Mouse (Mus musculus) thymus, postnatal 10 days (tissue): ENCODE data around the gene Gpm6b.

ENCODE experiments used
- DNase-seq, 2 experiments: peaks; one replicate each; pipeline ENCODE4 v3.0.0; 2021; ENCODE audit warnings: low spot score in 2 of 2

Gpm6b gene

DNA sequence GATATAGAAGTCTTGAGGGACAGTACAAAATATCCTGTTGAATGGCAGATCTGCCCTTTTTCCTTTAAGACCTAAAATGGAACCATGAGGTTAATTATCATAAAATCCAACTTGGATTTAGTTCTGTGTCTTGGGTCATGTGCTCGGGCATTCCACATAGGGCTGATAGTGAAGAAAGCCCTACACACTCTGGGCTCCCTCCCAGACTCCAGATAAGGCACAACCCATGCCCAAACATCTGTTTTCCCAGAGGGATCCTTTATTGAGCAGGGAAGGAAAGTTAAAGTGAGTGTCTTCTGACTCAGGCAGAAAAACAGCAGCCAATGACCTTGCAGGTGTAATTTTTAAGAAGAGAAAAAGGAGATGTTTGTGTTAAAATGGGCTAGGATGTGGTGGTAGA lies 116.2 kb downstream of the Gpm6b start:
- no peak for DNase-seq

DNA sequence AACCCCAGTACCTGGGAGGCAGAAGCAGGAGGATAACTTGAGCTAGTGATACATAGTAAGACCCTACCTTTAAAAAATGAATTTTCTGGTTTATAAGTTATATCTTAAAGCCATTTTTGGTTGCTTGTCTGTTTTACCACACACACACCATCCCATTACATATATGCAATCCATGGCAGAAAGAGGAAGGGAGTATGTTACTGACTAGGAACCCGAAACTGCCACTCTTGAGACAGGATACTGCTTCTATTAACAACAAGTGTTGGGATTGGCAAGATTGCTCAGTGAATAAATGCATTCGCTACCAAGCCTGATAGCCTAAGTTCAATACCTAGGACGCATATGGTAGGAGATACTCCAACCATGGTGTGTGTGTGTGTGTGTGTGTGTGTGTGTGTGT lies 117.6 kb downstream of the Gpm6b start:
- DNase-seq: no peak

DNA sequence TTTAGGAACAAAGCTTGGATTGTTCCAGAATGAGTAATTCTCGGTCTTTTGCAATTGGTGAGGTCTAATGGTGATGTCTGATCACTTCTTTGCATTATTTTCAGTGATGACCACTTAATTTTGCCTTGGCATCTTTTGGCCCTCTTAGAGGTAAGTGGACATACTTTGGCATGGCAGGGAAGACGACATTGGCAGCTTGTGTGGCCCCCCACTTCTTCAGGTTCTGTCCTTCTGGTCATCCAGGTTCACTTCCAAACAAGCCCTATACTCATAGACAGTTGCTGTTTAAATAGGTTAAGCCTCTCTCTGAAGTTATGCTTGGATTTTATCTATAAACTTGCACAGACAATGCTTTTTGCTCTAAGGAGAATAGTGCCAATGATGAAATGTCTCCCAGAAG lies 120.2 kb downstream of the Gpm6b start:
- DNase-seq: no peak

DNA sequence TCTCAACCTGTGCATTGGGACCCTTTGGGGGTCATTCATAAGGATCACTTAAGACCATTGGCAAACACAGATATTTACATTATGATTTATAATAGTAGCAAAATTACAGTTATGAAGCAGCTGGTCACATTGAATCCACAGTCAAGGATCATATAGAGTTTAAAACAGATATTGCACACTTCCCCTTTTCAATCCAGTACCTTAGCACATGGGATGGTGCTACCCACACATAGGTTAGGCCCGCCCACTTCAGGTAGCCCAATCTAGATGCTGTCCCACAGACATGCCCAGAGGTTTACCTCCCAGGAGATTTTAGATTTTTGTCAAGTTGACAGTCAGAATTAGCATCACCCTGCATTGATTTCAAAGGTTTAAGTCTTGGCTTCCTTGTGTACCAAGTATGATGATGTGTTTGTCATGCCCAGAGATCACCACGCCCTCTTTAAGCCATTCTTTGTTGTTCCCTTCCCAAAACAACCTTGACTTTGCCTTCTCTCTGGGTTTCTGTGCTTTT lies 121.3 kb downstream of the Gpm6b start:
- no peak for DNase-seq

DNA sequence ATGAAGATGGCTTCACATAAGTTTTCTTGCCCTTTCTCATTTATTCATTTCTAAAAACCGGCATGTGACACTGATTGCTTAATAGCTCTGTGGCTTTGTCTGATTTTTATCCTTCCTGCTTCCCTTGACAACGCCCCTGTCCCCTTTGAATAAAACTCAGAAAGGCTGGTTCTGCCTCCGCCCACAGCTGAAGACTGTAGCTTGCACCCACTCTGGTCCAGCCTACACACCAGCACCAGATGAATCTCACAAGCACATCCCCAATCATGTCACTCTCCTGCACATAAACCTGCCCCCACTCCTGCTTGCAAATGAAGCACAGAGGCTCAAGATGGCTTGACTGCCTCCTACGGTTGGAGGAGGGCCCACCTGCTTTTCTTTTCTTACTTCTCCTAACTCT lies 121.7 kb downstream of the Gpm6b start:
- DNase-seq: no peak

DNA sequence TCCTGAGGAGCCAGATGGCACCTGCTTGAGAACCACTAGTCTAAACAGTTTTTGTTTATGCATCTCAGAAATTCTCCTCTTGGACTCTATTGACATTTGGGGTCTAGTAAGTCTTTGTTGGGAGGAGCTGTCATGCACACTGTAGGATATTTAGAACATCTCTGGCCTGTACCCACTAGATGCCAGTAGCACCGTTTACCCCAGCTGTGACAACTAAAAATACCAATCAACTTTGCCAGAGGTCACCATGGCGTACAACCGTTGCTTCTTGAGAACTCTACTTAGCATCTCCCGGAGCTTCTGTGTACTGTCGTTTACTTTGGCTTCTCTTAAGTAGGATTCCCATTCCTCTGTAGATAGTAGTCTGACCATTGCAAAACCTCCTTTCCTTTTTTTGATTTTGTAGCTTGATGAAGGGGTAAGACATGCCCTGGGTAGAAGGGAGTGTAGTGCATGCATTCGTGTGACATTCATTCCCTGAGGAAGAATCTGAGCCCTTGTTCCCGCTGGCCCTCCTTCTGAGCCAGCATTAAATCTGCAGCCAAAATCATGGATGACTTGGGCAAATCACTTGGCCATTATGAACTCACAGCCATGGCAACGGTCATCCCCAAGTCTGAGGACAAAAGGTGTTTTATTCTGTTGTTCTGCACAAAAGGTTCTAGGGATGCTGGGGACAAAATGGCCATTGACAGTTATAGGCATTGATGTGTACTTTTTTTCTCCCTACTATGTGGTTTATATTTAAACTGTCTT lies 126.9 kb downstream of the Gpm6b start:
- no peak for DNase-seq

DNA sequence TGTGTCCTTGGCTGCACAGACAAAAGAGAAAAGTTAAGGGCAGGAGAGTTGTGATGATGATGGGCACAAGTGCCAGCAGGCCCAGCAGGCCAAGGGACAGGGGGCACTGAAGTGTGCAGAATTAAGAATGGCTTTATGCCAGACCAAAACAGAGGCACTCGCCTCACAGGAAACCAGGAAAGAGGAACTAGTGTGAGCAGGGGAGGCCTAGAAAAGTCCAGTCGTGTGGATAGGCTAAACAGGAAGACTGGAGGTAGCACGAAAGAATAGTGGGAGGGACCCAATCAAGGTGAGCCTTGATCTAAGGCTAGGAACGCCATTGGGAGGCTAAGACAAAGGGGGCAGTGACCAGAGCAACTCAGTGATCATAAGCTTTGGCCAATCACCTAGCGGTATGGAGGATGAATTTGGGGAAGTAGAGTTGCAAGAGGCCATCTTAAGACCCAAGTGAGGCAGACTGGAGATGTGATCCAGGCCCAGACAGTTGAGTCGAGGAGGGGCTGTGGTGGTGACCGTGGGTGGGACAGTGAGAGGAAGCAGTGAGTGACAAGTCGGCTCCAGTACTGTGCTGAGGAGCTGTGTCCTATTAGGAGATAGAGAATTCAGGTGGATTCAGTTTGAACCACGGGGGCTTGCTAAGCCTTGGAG lies 138.1 kb downstream of the Gpm6b start:
- no peak for DNase-seq

DNA sequence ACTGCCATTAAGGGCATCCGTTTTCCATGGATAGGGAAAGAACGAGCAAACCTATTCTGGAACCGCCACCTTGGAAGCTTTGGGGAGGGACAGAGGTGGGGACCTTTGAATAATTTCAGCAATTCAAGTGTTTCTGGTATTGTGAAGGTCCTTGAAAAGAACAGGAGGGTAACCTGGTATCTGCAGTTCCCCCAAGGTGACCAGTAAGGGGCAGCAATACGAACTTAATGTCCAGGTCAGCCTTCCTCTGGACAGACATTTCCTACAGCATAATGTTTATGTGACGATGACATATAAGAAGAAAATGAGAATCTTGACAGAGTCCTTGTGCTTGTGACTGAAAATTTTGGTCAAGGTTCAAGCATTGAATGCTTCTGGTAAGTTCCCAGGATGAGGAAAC lies 139.9 kb downstream of the Gpm6b start:
- DNase-seq: no peak

DNA sequence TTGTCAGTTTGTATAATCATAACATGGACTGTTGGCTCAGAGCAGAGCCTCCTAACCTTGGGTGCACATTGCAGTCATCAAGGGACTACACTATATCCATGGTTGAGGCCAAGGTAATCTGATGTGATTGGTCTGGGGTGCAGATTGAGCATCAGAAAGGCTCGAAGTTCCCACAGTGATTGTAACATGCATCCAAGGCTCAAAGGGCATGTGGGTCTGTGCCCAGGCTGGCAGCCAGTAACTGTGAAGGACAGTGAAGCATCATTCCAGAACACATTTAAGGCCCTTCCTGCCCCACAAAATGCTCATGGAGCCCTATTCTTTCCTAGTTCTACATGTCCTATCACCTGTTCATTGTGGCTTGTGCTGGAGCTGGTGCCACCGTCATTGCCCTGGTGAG lies 144.9 kb downstream of the Gpm6b start:
- no peak for DNase-seq

DNA sequence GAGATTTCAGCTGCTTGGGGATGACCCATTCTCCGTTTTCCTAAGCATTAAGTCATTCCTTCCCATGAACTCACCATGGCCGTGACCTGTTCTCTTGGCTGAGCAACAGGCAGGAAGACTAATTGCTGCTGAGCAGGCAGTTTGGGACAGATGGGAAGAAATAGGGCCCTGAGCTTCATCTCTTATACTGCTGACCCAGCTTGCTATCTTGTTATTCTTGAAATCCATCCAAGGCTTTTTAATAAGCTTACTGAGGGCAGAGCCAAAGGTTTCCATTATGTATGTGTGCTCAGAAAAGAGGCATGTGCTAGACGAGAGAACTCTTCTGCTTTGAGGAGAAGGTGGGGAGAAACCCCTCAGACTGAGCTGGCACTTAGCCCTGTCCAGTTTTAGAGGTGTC lies 146.2 kb downstream of the Gpm6b start:
- DNase-seq: no peak

DNA sequence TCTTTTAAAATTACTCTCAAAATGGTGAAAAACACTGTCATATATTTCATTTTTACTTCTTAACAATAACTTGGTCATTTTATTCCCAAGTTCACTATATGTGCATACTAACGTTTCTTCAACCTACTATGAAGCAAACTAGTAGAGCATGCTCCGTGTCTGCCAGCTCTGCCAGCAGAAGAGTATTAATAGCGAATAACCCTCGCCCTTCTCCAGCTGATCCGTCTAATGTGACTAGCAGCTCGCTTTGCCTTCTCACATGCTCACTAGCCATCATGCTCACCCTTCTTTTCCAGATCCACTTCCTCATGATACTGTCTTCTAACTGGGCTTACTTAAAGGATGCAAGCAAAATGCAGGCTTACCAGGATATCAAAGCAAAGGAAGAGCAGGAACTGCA lies 147.9 kb downstream of the Gpm6b start:
- no peak for DNase-seq

DNA sequence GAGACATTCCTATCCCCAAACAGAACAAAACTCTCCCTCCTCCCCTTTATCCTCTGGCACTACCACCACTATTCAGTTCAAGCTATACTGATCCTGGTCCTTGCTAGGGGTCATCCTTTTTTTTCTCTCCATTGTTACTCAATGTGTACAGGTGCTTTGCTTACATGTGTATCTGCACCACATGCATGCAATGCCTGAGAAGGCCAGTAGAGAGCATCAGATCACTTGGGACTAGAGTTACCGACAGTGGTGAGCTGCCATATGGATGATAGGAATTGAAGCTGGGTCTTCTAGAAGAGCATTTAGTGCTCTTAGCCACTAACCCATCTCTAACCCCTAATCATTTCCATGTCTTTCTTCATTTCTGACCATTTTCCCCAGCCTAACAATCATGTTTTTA lies 155.0 kb downstream of the Gpm6b start:
- peak in 1 of 2 experiments; percentile 3 for DNase-seq

DNA sequence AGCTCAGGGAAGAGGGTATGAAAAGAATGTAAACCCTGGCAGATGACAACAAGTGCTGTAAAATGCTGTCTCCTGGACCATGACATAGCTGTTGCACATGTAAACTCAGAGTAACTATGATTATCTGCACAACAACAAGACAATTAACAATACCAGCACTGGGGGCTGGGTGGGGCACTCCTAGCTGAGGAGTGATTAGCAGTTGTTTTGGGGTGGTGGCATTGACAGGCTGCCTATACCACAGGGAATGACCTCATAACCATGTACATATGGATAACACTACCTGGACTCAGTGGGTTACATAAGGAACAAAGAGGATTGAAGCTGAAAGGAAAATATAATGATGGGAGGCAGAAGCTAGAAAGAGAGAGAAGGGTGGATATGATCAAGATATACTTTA lies 169.2 kb downstream of the Gpm6b start:
- DNase-seq: no peak

DNA sequence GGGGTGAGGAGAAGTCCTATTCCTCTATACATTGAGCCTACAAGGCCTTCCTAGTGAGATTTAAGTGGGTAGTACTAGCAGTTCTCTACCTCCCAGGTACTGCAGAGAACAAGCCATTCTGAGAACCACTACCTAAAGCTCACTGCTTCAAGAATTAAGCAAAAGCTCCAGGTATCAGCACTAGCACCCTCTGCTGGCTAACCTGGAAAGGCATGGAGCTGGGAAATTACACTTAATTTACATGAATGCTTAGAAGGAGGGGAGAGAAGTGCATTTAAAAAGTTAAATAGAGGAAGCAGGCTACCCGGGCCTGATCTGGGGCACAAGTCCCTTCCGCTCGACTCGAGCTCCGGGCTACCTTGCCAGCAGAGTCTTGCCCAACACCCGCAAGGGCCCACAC lies 177.5 kb downstream of the Gpm6b start:
- peak in 1 of 2 experiments; percentile 18 for DNase-seq

DNA sequence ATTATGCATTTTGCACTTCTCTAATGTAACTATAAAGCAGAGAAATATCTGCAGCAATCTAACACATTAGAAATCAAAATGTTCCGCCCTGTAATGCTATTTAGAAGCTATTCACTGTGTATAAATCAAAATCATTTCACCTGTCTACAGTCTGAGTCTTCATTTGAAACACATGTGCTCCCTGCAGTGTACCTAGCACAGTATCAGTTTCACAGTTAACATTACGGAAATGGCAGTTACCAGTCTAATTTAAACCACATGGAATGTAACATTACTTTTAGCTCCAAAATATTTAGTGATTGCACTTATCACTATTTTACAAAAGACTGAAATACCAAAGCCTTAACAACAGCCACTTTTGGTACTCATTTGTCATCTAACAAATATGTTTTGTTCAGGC lies 196.1 kb downstream of the Gpm6b start:
- no peak for DNase-seq
